8 mouse cellular contexts compared by ENCODE assay signal in the genomic region with DNA sequence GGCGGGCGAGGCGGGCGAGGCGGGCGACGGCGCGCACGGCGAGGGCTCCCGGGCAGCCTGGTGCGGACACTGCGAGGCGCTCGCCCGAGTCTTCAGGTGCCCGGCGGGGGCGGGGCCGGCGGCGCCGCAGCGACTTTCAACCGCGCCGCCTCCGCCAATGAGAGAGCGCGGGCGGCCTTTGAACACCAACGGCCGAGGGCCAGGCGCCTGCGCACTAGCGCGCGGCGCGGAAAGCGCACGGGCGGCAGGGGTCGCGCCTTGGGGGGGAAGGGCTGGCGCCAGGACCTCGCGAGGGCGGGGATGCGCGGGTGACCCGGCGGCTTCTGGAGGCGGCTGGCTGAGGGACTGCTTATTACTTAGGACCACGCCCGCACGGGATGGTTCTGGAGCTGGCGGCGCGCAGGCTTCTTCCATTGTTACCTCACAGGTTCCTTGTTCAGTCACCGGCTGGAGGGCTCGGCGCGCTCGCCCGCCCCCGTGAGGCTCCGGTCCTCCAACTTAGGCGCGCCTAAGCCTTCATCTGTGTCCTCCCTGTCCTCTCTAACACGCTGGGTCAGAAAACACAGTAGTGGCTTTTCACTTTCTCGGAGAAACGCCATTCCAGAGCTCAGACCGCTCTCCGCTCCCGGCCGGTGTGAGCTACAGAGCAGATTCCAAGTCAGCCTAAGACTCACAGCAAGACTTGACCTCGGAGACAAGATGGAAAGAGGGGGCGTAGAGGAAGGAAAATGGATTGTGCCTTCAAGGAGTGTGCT. TPM values are rescaled to one million over a fixed set of nuclear protein-coding genes. Genes with fewer than 3 reads are reported as not detected.
A peak's percentile ranks its signal among the peaks of the same experiment; 100 is the strongest.
DNase-seq lines count a peak whose midpoint lies in the region; ATAC-seq lines count a peak whose summit lies in the region.

Gene Trim59, minus strand, starts transcription at position 111 of the 755 bp plus-strand sequence.

- H3K36me3 ChIP-seq in hindbrain, embryonic 13.5 days = 0 out of 2 replicates have a peak, but pooled peaks cover 3% of the 10 kb centered on the region

- DNase-seq in R1 (ENCODE audit: low read depth, low spot score) = peak; percentile 96
- DNase-seq in cerebellum, postnatal 14 days = peak; percentile 90 to 94
- DNase-seq in frontal cortex, postnatal 14 days (ENCODE audit: low spot score in 2 of 2) = peak; percentile 74 to 79
- DNase-seq in layer of hippocampus, postnatal 25 days (ENCODE audit: extremely low spot score in 1 of 2, low spot score in 1 of 2) = peak; percentile 73 to 84
- peak; percentile 87 for DNase-seq in lung, postnatal 14 days
- DNase-seq in ovary, postnatal 36 days (ENCODE audit: low spot score) = peak; percentile 94
- DNase-seq in thymus, postnatal 14 days = peak; percentile 94

- peaks cover 23% of the 10 kb centered on the region for H3K4me1 ChIP-seq in hindbrain, embryonic 13.5 days (replicated peaks)

- H3K27ac ChIP-seq in hindbrain, embryonic 13.5 days = peak within 1 kb of the TSS; percentile 95

- H3K9ac ChIP-seq in hindbrain, embryonic 13.5 days = peak within 1 kb of the TSS; percentile 85

- WGBS in hindbrain, embryonic 13.5 days = under 1% methylated on average over 69 of the region's 80 CpGs

- peak within 1 kb of the TSS; percentile 74 for H3K4me2 ChIP-seq in hindbrain, embryonic 13.5 days

- peak; percentile 98 for ATAC-seq in hindbrain, embryonic 13.5 days (ENCODE audit: low FRiP score)

- peak within 1 kb of the TSS; percentile 85 for H3K4me3 ChIP-seq in hindbrain, embryonic 13.5 days

- peaks cover 7% of the 10 kb centered on the region; the same call in 1 of the 2 replicates for H3K27me3 ChIP-seq in hindbrain, embryonic 13.5 days

- H3K9me3 ChIP-seq in hindbrain, embryonic 13.5 days = no peaks in the 10 kb centered on the region

RNA-seq across cellular contexts. Expression of gene Trim59, which starts in this region (rescaled TPM):
- polyA plus RNA-seq in hindbrain, embryonic 13.5 days (2015; fragmentation: Nextera tagmentation; extraction: Ambion mirVana) = 48.4 and 53.7 TPM in 2 replicates
- total RNA-seq in layer of hippocampus, postnatal 25 days (2021) = 10 to 100 TPM; 13.0 to 14.6 TPM

Comparison
In these comparisons a context has a peak if more than half of its experiments do, and no peak if none do; other contexts are left out.
1. Peak in every context shown above with its lines: DNase-seq, ATAC-seq, H3K4me3 ChIP-seq and H3K27ac ChIP-seq.